Mouse (Mus musculus): ENCODE data around the gene Myo16. TPM values are rescaled to one million over a fixed set of nuclear protein-coding genes. Genes with fewer than 3 reads are reported as not detected.

Myo16 gene
- polyA plus RNA-seq, 1 experiment, result 0.02 TPM

GRCm38 (mm10) chr8:10215023-10215422 lies 61.3 kb downstream of the Myo16 start:
- no peaks in the 10 kb centered on the region for H3K36me3 ChIP-seq (ENCODE audit: control insufficient read depth, insufficient read depth)
- H3K27me3 ChIP-seq (ENCODE audit: control insufficient read depth, insufficient read depth, insufficient read length), result no peaks in the 10 kb centered on the region
- H3K79me3 ChIP-seq (ENCODE audit: low read depth), result no peaks in the 10 kb centered on the region
- no peak overlapping the region for H3ac ChIP-seq (ENCODE audit: control insufficient read depth, insufficient read length, low read depth)
- H3K4me3 ChIP-seq (ENCODE audit: insufficient read depth, poor library complexity, severe bottlenecking), result no peak overlapping the region
- no peak for TF ChIP-seq MYOD1 (IDR thresholded peaks at IDR 0.05; ENCODE audit: control insufficient read depth, insufficient read length, low read depth)
- TF ChIP-seq CTCF (IDR thresholded peaks at IDR 0.05; ENCODE audit: control insufficient read depth, insufficient read depth, insufficient read length), result no peak
- TF ChIP-seq MYOG (IDR thresholded peaks at IDR 0.05; ENCODE audit: control insufficient read depth, extremely low read depth, insufficient read length), result no peak
- TF ChIP-seq USF1 (IDR thresholded peaks at IDR 0.05; ENCODE audit: low read depth), result no peak
- TF ChIP-seq CEBPB (IDR thresholded peaks at IDR 0.05; ENCODE audit: low read depth), result no peak
- TF ChIP-seq MAX (IDR thresholded peaks at IDR 0.05), result no peak
- no peak for TF ChIP-seq FOSL1 (IDR thresholded peaks at IDR 0.05; ENCODE audit: insufficient read depth, low read length, poor library complexity, severe bottlenecking)
- no peaks in the 10 kb centered on the region for H3K79me2 ChIP-seq (ENCODE audit: control insufficient read depth, insufficient read depth)

- Histone ChIP-seq H3K4me3 (ENCODE audit: insufficient read depth, poor library complexity, severe bottlenecking) (no peak overlapping the region), H3K79me2 (ENCODE audit: control insufficient read depth, insufficient read depth) (no peaks in the 10 kb centered on the region), H3K27me3 (ENCODE audit: control insufficient read depth, insufficient read depth, insufficient read length) (no peaks in the 10 kb centered on the region), H3K79me3 (ENCODE audit: low read depth) (no peaks in the 10 kb centered on the region), H3ac (ENCODE audit: control insufficient read depth, insufficient read length, low read depth) (no peak overlapping the region), H3K36me3 (ENCODE audit: control insufficient read depth, insufficient read depth) (no peaks in the 10 kb centered on the region)
- TF ChIP-seq MYOG (IDR thresholded peaks at IDR 0.05; ENCODE audit: control insufficient read depth, extremely low read depth, insufficient read length) (no peak), FOSL1 (IDR thresholded peaks at IDR 0.05; ENCODE audit: insufficient read depth, low read length, poor library complexity, severe bottlenecking) (no peak), USF1 (IDR thresholded peaks at IDR 0.05; ENCODE audit: low read depth) (no peak), MAX (IDR thresholded peaks at IDR 0.05) (no peak), CTCF (IDR thresholded peaks at IDR 0.05; ENCODE audit: control insufficient read depth, insufficient read depth, insufficient read length) (no peak), CEBPB (IDR thresholded peaks at IDR 0.05; ENCODE audit: low read depth) (no peak), MYOD1 (IDR thresholded peaks at IDR 0.05; ENCODE audit: control insufficient read depth, insufficient read length, low read depth) (no peak)
These were observed 66.1 kb downstream of the Myo16 start for GRCm38 (mm10) chr8:10219761-10220276.

GRCm38 (mm10) chr8:10222770-10223169 lies 69.1 kb downstream of the Myo16 start:
- H3ac ChIP-seq (ENCODE audit: control insufficient read depth, insufficient read length, low read depth), result no peak overlapping the region
- TF ChIP-seq USF1 (IDR thresholded peaks at IDR 0.05; ENCODE audit: low read depth) (no peak), MAX (IDR thresholded peaks at IDR 0.05) (no peak), MYOG (IDR thresholded peaks at IDR 0.05; ENCODE audit: control insufficient read depth, extremely low read depth, insufficient read length) (no peak), CEBPB (IDR thresholded peaks at IDR 0.05; ENCODE audit: low read depth) (no peak), MYOD1 (IDR thresholded peaks at IDR 0.05; ENCODE audit: control insufficient read depth, insufficient read length, low read depth) (no peak), FOSL1 (IDR thresholded peaks at IDR 0.05; ENCODE audit: insufficient read depth, low read length, poor library complexity, severe bottlenecking) (no peak), CTCF (IDR thresholded peaks at IDR 0.05; ENCODE audit: control insufficient read depth, insufficient read depth, insufficient read length) (no peak)
- H3K79me3 ChIP-seq (ENCODE audit: low read depth), result no peaks in the 10 kb centered on the region
- no peak overlapping the region for H3K4me3 ChIP-seq (ENCODE audit: insufficient read depth, poor library complexity, severe bottlenecking)
- no peaks in the 10 kb centered on the region for H3K36me3 ChIP-seq (ENCODE audit: control insufficient read depth, insufficient read depth)
- no peaks in the 10 kb centered on the region for H3K27me3 ChIP-seq (ENCODE audit: control insufficient read depth, insufficient read depth, insufficient read length)
- no peaks in the 10 kb centered on the region for H3K79me2 ChIP-seq (ENCODE audit: control insufficient read depth, insufficient read depth)

- no peaks in the 10 kb centered on the region for H3K27me3 ChIP-seq (ENCODE audit: control insufficient read depth, insufficient read depth, insufficient read length)
- no peaks in the 10 kb centered on the region for H3K36me3 ChIP-seq (ENCODE audit: control insufficient read depth, insufficient read depth)
- no peak overlapping the region for H3K4me3 ChIP-seq (ENCODE audit: insufficient read depth, poor library complexity, severe bottlenecking)
- no peaks in the 10 kb centered on the region for H3K79me3 ChIP-seq (ENCODE audit: low read depth)
- no peak for TF ChIP-seq USF1 (IDR thresholded peaks at IDR 0.05; ENCODE audit: low read depth)
- no peak for TF ChIP-seq MYOD1 (IDR thresholded peaks at IDR 0.05; ENCODE audit: control insufficient read depth, insufficient read length, low read depth)
- no peak for TF ChIP-seq MAX (IDR thresholded peaks at IDR 0.05)
- TF ChIP-seq FOSL1 (IDR thresholded peaks at IDR 0.05; ENCODE audit: insufficient read depth, low read length, poor library complexity, severe bottlenecking), result no peak
- TF ChIP-seq CTCF (IDR thresholded peaks at IDR 0.05; ENCODE audit: control insufficient read depth, insufficient read depth, insufficient read length), result no peak
- no peak for TF ChIP-seq MYOG (IDR thresholded peaks at IDR 0.05; ENCODE audit: control insufficient read depth, extremely low read depth, insufficient read length)
- TF ChIP-seq CEBPB (IDR thresholded peaks at IDR 0.05; ENCODE audit: low read depth), result no peak
- no peaks in the 10 kb centered on the region for H3K79me2 ChIP-seq (ENCODE audit: control insufficient read depth, insufficient read depth)
- no peak overlapping the region for H3ac ChIP-seq (ENCODE audit: control insufficient read depth, insufficient read length, low read depth)
These were observed 70.0 kb downstream of the Myo16 start for GRCm38 (mm10) chr8:10223528-10224194.

GRCm38 (mm10) chr8:10224305-10224971 lies 70.7 kb downstream of the Myo16 start:
- TF ChIP-seq CTCF (IDR thresholded peaks at IDR 0.05; ENCODE audit: control insufficient read depth, insufficient read depth, insufficient read length), result no peak
- Histone ChIP-seq H3K4me3 (ENCODE audit: insufficient read depth, poor library complexity, severe bottlenecking) (no peak overlapping the region), H3K79me3 (ENCODE audit: low read depth) (no peaks in the 10 kb centered on the region), H3ac (ENCODE audit: control insufficient read depth, insufficient read length, low read depth) (no peak overlapping the region), H3K27me3 (ENCODE audit: control insufficient read depth, insufficient read depth, insufficient read length) (no peaks in the 10 kb centered on the region), H3K79me2 (ENCODE audit: control insufficient read depth, insufficient read depth) (no peaks in the 10 kb centered on the region), H3K36me3 (ENCODE audit: control insufficient read depth, insufficient read depth) (no peaks in the 10 kb centered on the region)

Measured in C2C12 (cell line).